Mouse (Mus musculus): Measurements from ENCODE around the gene Rassf5.

GRCm38 (mm10) chr1:131228659-131229058 lies 16.4 kb downstream of the Rassf5 start:
- TF ChIP-seq USF1 (IDR thresholded peaks at IDR 0.05; ENCODE audit: low read depth) (no peak), POLR2A (IDR thresholded peaks at IDR 0.05; ENCODE audit: insufficient read length, low read depth) (no peak), REST (IDR thresholded peaks at IDR 0.05; ENCODE audit: insufficient read depth, insufficient read length) (no peak)
